Mouse (Mus musculus): ENCODE results near the gene Spg21.

DNA sequence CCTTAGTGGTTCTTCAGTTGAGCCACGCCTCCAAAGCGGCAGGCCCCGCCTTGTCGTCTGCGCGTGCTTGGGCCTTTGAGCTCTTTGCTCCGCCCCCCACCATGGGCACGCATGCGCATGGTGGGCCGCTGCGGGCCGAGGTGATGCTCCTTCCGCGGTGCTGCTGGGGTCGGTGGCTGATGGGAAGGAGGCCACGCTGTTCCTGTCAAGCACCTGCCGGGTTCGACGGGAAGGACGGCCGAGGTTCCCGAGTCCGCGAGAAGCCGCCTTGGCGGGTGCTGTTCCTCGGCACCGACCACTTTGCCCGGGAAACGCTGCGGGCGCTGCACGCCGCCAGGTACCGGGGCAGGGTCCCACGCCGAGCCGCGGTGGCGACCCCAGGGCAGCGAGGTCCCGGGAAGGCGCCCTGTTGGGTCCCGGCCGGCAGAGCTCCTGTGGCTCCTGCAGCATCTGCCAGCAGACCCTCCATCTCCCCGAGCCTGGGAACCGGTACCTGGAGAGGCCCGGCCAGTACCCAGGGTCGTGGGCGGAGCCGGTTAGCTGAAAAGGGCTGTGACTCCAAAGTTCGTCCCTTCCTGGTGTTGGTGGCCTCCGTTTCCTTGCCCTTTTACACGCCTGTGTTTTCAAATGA is 25.0 kb upstream of the Spg21 start, which contains the start of gene Mtfmt:
- no peak for TF ChIP-seq CTCF (IDR thresholded peaks at IDR 0.05; ENCODE audit: borderline replicate concordance, extremely low read depth, insufficient read depth, insufficient read length)
- peak; percentile 67; the same call in 1 of the 2 replicates for TF ChIP-seq POLR2A (IDR thresholded peaks at IDR 0.05; ENCODE audit: borderline replicate concordance, extremely low read depth, insufficient read depth, insufficient read length, poor library complexity, severe bottlenecking)

Measured in brain, embryonic 14.5 days (tissue).